Mouse (Mus musculus) heart, embryonic 16.5 days (tissue): ENCODE data around the gene Cmss1. TPM values are rescaled to one million over a fixed set of nuclear protein-coding genes. Genes with fewer than 3 reads are reported as not detected.

Source experiments
- ATAC-seq: fragments of 200-750 bp; cut with Nextera tagmentation; replicated peaks from 2 replicates; pipeline ENCODE4 v1.8.0; 2017; ENCODE audit warnings: moderate number of reproducible peaks; ENCODE audit not compliant: insufficient read depth, low FRiP score; ENCODE audit errors: extremely low read depth
- H3K27ac ChIP-seq: fragments of 300-500 bp; sonication (generic); 2 replicates; pipeline ENCODE4 v1.5.1; 2014; ENCODE audit warnings: mild to moderate bottlenecking, low read length, control low read depth, moderate library complexity
- H3K27me3 ChIP-seq: fragments of 300-500 bp; sonication (generic); 2 replicates; pipeline ENCODE4 v1.6.1; 2014; ENCODE audit warnings: low read length, mixed read lengths; ENCODE audit not compliant: control insufficient read depth, insufficient read depth
- H3K36me3 ChIP-seq: fragments of 300-500 bp; sonication (generic); 2 replicates; pipeline ENCODE4 v1.6.1; 2014; ENCODE audit not compliant: control insufficient read depth, insufficient read depth
- H3K4me1 ChIP-seq: fragments of 300-500 bp; sonication (generic); 2 replicates; pipeline ENCODE4 v1.6.1; 2014; ENCODE audit warnings: low read length, mixed read lengths; ENCODE audit not compliant: control insufficient read depth, insufficient read depth
- H3K4me2 ChIP-seq: fragments of 300-500 bp; sonication (generic); 2 replicates; pipeline ENCODE4 v1.6.1; 2014; ENCODE audit warnings: low read depth, mild to moderate bottlenecking, control low read depth, low read length
- H3K4me3 ChIP-seq: fragments of 300-500 bp; sonication (generic); 2 replicates; pipeline ENCODE4 v1.5.1; 2014; ENCODE audit warnings: mild to moderate bottlenecking, control low read depth, low read length
- H3K9ac ChIP-seq: fragments of 300-500 bp; sonication (generic); 2 replicates; pipeline ENCODE4 v1.6.1; 2014; ENCODE audit warnings: low read length, control low read depth
- H3K9me3 ChIP-seq: fragments of 300-500 bp; sonication (generic); replicated peaks from 2 replicates; pipeline ENCODE4 v1.6.1; 2016; ENCODE audit warnings: low read length; ENCODE audit not compliant: control insufficient read depth
- WGBS: fragments of 180-500 bp; shearing (Covaris S2); extraction: QIAGEN DNeasy Blood & Tissue Kit; methylation state at CpG from one replicate; pipeline ENCODE4 v1.1.7; 2014; 5-methylcytosine and 5-hydroxymethylcytosine counted together
- polyA plus RNA-seq: library from polyadenylated mRNA; unstranded; fragments of >200 nt; fragmentation: Nextera tagmentation; extraction: Ambion mirVana; gene quantifications from 2 replicates; pipeline ENCODE4 v1.2.1, GENCODE M21; 2015

Gene Cmss1
- polyA plus RNA-seq, 1 experiment from 2014 or later = 39.5 TPM

DNA sequence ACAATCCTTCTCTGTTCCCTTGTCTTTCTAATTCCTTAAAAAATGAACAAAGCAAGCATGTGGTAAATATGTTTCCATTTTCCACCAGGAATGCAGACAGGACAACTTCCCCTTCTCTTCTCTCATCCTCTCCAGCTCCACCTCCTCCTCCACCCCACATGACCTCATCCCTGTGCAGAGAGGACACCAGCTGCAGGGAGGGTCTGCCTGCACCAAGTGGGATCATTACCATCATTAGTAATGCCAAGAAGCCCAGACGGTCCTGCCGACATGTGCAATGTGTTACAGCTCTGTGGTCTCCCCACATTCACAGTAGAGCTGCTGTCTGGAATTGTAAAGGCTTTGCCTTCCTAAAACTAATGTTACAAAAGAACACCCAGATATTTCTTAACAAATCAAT is 190.6 kb downstream of the Cmss1 start:
- H3K27me3 ChIP-seq = no peaks in the 10 kb centered on the region
- no peaks in the 10 kb centered on the region for H3K36me3 ChIP-seq
- no peak overlapping the region for H3K4me2 ChIP-seq
- peaks cover 6% of the 10 kb centered on the region; the same call in 1 of the 2 replicates for H3K9me3 ChIP-seq
- H3K9ac ChIP-seq = no peak overlapping the region
- no peak for ATAC-seq
- no peak overlapping the region for H3K4me3 ChIP-seq
- WGBS = 61% methylated on average over 2 of the region's 2 CpGs
- peaks cover 16% of the 10 kb centered on the region for H3K4me1 ChIP-seq
- no peak overlapping the region for H3K27ac ChIP-seq

DNA sequence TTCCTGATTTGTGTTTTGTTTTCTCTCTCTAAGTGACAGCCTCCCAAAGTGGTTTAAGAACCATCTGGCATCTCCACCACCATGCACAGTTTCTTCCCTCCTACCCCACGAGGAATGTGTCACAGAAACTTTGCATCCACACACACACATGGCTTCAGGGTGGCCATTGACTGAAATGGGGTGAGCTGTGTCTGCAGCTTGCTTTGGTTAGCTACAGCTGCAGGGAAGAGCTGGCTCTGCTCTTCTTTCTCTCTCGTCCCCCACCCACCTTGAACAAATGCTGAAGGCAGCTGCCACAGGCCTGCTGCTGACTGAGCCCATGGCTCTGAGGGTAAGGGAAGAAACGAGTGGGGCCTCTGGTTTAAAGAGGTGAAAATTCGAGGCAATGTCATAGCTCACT is 193.9 kb downstream of the Cmss1 start:
- ATAC-seq = no peak
- peaks cover 6% of the 10 kb centered on the region; the same call in 1 of the 2 replicates for H3K9me3 ChIP-seq
- no peak overlapping the region for H3K27ac ChIP-seq
- no peaks in the 10 kb centered on the region for H3K27me3 ChIP-seq
- H3K36me3 ChIP-seq = no peaks in the 10 kb centered on the region
- no peak overlapping the region for H3K9ac ChIP-seq
- no peak overlapping the region for H3K4me3 ChIP-seq
- peaks cover 4% of the 10 kb centered on the region for H3K4me1 ChIP-seq
- H3K4me2 ChIP-seq = no peak overlapping the region
- WGBS = 53% methylated on average over 4 of the region's 4 CpGs

DNA sequence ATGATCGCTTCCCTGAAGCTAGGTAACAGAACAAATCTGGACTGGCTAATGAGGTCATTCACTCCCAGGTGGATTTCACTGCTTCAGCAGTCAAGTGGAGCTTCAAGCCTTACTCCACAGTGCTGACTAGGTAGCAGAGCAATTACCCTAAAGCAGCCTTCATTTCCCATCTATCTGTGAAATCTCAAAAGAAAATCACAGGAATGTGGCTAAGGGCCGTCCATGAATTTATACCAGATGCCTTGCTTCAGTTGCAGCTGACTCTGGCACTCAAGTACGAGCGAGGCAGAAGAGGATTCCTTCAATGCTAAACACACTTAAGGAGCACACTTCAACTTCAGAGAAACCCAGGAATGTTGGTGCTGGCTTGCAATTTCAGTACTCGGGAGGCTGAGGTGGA is 202.8 kb downstream of the Cmss1 start:
- H3K27ac ChIP-seq = no peak overlapping the region
- H3K4me1 ChIP-seq = 0 out of 2 replicates have a peak, but pooled peaks cover 7% of the 10 kb centered on the region
- no peak overlapping the region for H3K4me2 ChIP-seq
- no peak for ATAC-seq
- H3K4me3 ChIP-seq = no peak overlapping the region
- no peak overlapping the region for H3K9ac ChIP-seq
- no peaks in the 10 kb centered on the region for H3K27me3 ChIP-seq
- no peaks in the 10 kb centered on the region for H3K9me3 ChIP-seq
- no peaks in the 10 kb centered on the region for H3K36me3 ChIP-seq
- 69% methylated on average over 5 of the region's 5 CpGs for WGBS

DNA sequence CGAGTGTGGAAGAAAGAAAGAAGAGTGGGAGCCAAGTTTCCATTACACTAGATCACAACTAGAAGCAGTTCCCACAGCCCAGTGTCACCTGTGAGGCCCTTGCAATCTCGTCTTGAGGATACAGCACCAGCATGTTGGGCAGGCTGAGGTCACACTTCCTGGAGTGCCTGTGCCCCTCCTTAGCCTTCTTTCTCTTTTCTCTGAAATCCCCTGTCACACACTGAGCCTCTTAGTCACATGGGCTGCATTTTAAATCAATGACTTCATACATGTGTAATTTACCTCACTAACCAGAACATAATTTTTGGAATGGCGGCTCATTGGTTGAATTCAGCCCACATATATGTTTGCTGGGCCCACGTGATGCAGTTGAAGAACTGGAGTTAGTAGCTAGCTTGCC is 203.8 kb downstream of the Cmss1 start:
- no peak for ATAC-seq
- no peaks in the 10 kb centered on the region for H3K36me3 ChIP-seq
- H3K9ac ChIP-seq = no peak overlapping the region
- peaks cover 7% of the 10 kb centered on the region; the same call in 1 of the 2 replicates for H3K4me1 ChIP-seq
- no peak overlapping the region for H3K4me2 ChIP-seq
- H3K9me3 ChIP-seq = no peaks in the 10 kb centered on the region
- no peak overlapping the region for H3K4me3 ChIP-seq
- no peaks in the 10 kb centered on the region for H3K27me3 ChIP-seq
- no peak overlapping the region for H3K27ac ChIP-seq
- 66% methylated on average over 4 of the region's 4 CpGs for WGBS

DNA sequence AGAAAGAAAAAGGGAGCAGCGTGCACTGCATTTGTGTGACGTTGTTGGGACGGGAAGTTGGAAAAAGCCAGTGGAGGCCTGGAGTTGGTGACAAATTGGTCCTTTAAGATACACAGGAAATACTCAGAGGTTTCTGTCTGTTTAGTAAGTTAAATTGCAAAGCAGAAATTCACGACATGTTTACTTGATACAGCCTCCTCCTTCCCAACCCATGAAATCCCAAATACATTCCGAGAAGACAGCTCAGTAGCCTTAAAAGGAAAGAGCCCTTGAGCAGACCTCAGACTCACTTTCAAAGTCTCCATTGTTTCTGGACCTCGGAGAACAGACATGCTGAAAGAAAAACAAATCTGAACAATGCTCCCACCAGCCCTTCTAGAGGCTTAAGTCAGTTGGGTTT is 205.0 kb downstream of the Cmss1 start:
- Histone ChIP-seq H3K9ac (no peak overlapping the region), H3K27ac (peak overlapping the region; percentile 69), H3K36me3 (no peaks in the 10 kb centered on the region), H3K27me3 (no peaks in the 10 kb centered on the region), H3K9me3 (no peaks in the 10 kb centered on the region), H3K4me2 (no peak overlapping the region), H3K4me1 (peaks cover 7% of the 10 kb centered on the region; the same call in 1 of the 2 replicates), H3K4me3 (no peak overlapping the region)
- ATAC-seq = no peak
- 42% methylated on average over 6 of the region's 6 CpGs for WGBS

DNA sequence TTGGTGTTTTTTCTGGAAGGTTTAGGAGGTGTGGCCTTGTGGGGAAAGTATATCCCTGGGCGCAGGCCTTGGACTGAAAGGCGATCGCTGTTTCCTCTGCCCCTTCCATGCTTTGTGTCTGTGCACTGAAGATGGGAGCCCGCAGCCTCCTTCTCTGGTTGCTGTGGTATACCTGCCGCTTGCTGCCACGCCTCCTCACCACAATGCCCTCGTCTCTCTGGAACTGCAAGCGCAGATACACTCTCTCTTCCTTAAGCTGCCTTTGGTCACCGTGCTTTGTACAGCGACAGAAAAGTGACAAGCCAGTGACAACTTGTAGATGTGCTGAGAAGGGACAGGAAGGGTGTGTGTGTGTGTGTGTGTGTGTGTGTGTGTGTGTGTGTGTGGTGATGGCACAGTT is 207.1 kb downstream of the Cmss1 start:
- H3K9me3 ChIP-seq = no peaks in the 10 kb centered on the region
- no peak overlapping the region for H3K27ac ChIP-seq
- ATAC-seq = no peak
- H3K4me3 ChIP-seq = no peak overlapping the region
- H3K4me2 ChIP-seq = no peak overlapping the region
- H3K4me1 ChIP-seq = peaks cover 7% of the 10 kb centered on the region; the same call in 1 of the 2 replicates
- no peaks in the 10 kb centered on the region for H3K27me3 ChIP-seq
- H3K9ac ChIP-seq = no peak overlapping the region
- no peaks in the 10 kb centered on the region for H3K36me3 ChIP-seq
- WGBS = 81% methylated on average over 10 of the region's 10 CpGs

DNA sequence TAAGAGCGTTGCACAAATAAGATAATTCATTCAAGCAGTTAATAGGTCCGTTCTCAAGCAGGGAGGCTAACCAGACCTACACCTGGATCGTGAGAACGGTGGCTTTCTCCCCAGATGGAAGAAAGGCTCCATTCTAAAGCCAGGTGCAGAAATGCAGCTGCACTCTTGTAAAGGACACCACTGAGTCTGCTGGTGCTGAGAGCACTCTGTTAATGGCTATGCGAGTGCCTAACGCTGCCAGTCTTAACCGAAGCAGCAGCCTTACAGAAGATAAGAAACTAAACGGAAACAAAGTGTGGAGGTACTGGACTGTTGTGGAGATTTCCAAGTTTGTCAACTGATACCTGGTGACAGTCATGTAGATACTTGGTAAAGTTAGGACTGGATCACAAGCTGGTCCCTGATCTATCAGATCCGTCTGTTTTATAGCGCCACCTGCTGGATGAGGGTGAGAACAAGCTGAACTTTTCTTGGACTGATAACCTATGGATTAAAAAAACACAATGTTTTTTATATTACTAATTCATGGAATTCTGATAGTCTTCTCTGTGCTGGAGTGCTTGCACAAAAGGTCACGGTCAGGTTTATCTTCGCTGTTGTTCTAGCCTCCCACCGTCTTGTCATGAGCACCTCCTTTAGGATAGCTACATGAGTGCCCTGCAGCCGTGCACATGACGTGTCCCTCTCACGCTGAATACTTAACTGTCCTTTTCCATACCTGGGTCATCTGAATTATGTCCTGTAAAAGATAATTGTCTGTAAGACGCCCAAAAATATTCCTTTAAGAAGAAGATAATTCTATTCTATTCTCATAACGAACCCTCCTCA is 208.1 kb downstream of the Cmss1 start:
- Histone ChIP-seq H3K9ac (no peak overlapping the region), H3K9me3 (no peaks in the 10 kb centered on the region), H3K4me1 (peaks cover 7% of the 10 kb centered on the region; the same call in 1 of the 2 replicates), H3K27me3 (no peaks in the 10 kb centered on the region), H3K36me3 (no peaks in the 10 kb centered on the region), H3K4me2 (peak overlapping the region; percentile 29; the same call in 1 of the 2 replicates), H3K27ac (no peak overlapping the region), H3K4me3 (no peak overlapping the region)
- 51% methylated on average over 18 of the region's 18 CpGs for WGBS
- peak; percentile 43; the same call in 1 of the 2 replicates for ATAC-seq

DNA sequence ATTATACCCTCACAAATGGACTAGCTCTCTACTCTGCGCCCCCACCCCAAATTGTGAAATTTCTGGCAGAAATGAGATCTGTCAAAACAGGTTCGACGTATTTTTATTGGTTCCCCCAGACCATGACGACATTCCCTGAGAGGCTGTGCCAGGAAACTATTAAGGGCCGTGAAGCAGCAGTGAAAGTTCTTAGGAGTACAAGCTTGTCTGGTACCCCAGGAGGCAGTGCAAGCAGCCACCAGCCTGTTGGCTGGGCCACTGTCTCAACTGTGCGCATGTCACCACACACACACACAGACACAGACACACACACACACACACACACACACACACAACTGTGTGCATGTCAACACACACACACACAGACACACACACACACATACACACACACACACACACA is 208.8 kb downstream of the Cmss1 start:
- Histone ChIP-seq H3K27ac (no peak overlapping the region), H3K4me1 (peaks cover 7% of the 10 kb centered on the region; the same call in 1 of the 2 replicates), H3K9ac (no peak overlapping the region), H3K4me3 (no peak overlapping the region), H3K9me3 (no peaks in the 10 kb centered on the region), H3K27me3 (no peaks in the 10 kb centered on the region), H3K36me3 (no peaks in the 10 kb centered on the region), H3K4me2 (no peak overlapping the region)
- WGBS = 70% methylated on average over 6 of the region's 6 CpGs
- ATAC-seq = no peak

DNA sequence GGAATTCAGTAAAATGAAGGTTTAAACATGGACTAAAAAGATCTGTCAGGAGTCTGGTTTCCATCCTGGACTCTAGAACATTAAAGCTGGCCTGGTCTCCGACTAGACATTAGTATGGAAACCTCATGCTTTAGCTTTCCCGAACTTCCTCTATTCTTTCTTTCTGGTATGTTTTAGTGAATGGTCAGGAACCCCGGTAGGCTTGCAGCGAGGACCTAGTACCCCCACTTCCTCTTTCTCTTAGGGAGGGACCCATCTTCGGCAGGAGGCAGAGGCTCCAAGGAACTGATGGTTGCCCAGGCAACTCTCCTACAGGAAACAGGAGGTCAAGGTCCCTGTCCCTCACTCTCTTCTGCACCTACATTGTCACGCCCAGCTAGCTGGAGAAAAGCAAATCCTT is 210.4 kb downstream of the Cmss1 start:
- Histone ChIP-seq H3K4me1 (no peaks in the 10 kb centered on the region; the same call in 1 of the 2 replicates), H3K36me3 (no peaks in the 10 kb centered on the region), H3K27ac (no peak overlapping the region), H3K4me2 (no peak overlapping the region), H3K9ac (no peak overlapping the region), H3K4me3 (no peak overlapping the region), H3K9me3 (no peaks in the 10 kb centered on the region), H3K27me3 (no peaks in the 10 kb centered on the region)
- 78% methylated on average over 6 of the region's 6 CpGs for WGBS
- ATAC-seq = no peak
